Mouse (Mus musculus): ENCODE results near the gene Olfr167. TPM values are rescaled to one million over a fixed set of nuclear protein-coding genes. Genes with fewer than 3 reads are reported as not detected.
"Not testable (repeated sequence)": the region's sequence is repeated elsewhere in the genome, so short reads cannot be mapped to it uniquely, and the experiment has no call there.

Olfr167 gene
- total RNA-seq (2014; fragmentation: Nextera tagmentation): not detected in 2 replicates
- total RNA-seq (2017): 0.11 and 0.17 TPM in 2 replicates
- not detected in 2 replicates for polyA plus RNA-seq (2012)

DNA sequence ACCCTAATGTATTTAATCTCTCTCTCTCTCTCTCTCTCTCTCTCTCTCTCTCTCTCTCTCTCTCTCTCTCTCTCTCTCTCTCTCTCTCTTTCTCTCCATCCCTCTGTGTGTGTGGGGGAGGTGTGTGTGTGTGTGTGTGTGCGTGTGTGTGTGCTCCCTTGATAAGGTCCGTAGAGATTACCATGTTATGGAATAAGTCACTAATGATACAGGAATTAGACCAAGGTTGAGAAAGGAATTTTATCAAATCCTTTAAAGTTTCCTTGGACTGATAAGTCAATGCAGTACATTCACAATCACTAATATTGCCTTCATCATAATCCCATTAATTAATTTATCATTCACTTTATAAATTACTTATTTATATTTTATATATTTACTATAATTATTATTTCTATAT lies at the start of gene Olfr167:
Gene Olfr167 (minus strand): TSS at position 101 of the 400 bp plus-strand sequence.
- Histone ChIP-seq H3K27me3 (ENCODE audit: insufficient read depth, low read length) (no peaks in the 10 kb centered on the region), H3K9me3 (replicated peaks) (no peaks in the 10 kb centered on the region), H3K36me3 (replicated peaks) (no peaks in the 10 kb centered on the region), H3K4me1 (ENCODE audit: insufficient read depth, low read depth, low read length) (no peaks in the 10 kb centered on the region), H3K4me3 (ENCODE audit: low read depth, low read length) (no peak within 1 kb of the TSS)
- ATAC-seq (ENCODE audit: extremely low read depth, insufficient number of reproducible peaks, low FRiP score, poor library complexity, severe bottlenecking) (no peak), DNase-seq (ENCODE audit: low spot score) (no peak)
- TF ChIP-seq GATA1 (IDR thresholded peaks at IDR 0.05; ENCODE audit: borderline replicate concordance, low read length) (no peak), GATA2 (IDR thresholded peaks at IDR 0.05; ENCODE audit: borderline replicate concordance, low read depth, low read length) (no peak), TAL1 (conservative IDR thresholded peaks at IDR 0.05; ENCODE audit: low read depth, low read length) (no peak), CTCF (IDR thresholded peaks at IDR 0.05; ENCODE audit: low read depth, low read length) (no peak), POLR2AphosphoS5 (IDR thresholded peaks at IDR 0.05; ENCODE audit: insufficient replicate concordance, low read depth, low read length) (no peak)

- H3K36me3 ChIP-seq (replicated peaks); ATAC-seq (ENCODE audit: extremely low read depth, insufficient number of reproducible peaks, low FRiP score, poor library complexity, severe bottlenecking); H3K4me3 ChIP-seq (ENCODE audit: low read depth, low read length); H3K9me3 ChIP-seq (replicated peaks); H3K27me3 ChIP-seq (ENCODE audit: insufficient read depth, low read length); DNase-seq (ENCODE audit: low spot score); H3K4me1 ChIP-seq (ENCODE audit: insufficient read depth, low read depth, low read length): not testable (repeated sequence)
Measured at GRCm38 (mm10) chr16:19571709-19572108, 49.6 kb upstream of the Olfr167 start, which contains the start of gene Olfr169. Gene Olfr169 (minus strand): TSS chr16:19571809.

DNA sequence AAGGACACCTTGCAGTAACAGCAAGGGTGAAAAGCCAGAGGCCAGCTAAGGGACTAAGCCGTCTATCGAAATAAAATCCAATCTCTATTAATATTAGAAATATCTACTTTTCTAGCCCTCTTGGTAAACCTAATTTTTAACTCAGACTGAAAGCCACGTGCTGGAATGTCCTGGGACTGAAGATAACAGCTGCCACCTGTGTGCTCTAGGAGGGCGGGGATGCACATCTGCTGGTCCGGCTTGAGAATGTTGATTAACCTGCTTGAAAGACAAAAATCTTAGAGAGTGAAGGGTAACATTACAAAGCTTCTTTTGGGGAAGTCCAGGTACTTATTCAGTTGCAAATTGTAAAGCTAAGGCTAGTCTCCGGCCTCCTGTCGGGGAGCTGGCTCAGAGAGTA lies 31.4 kb upstream of the Olfr167 start:
- not testable (repeated sequence) for H3K4me1 ChIP-seq (ENCODE audit: insufficient read depth, low read depth, low read length); H3K4me3 ChIP-seq (ENCODE audit: low read depth, low read length); H3K27me3 ChIP-seq (ENCODE audit: insufficient read depth, low read length); DNase-seq (ENCODE audit: low spot score); H3K36me3 ChIP-seq (replicated peaks); H3K9me3 ChIP-seq (replicated peaks); ATAC-seq (ENCODE audit: extremely low read depth, insufficient number of reproducible peaks, low FRiP score, poor library complexity, severe bottlenecking)

DNA sequence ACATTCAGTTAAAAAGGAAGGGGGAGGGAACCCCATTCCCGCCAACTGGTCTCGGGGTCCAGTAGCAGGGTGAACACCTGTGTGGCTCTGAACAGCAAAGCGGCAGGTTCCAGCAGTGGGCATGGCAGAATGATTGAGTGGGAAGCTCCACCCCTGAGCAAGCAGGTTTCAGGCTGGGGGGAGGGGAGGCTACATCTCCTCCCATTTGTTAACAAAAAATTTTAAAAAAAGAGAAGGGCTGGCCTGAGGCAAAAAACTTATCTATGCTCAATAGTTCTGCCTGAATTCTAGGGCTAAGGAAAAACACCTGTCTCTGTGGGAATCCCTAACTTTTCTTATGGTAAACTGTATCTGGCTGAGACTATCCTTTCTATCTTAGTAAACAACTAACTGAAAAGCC lies 30.2 kb upstream of the Olfr167 start:
- not testable (repeated sequence) for H3K4me3 ChIP-seq (ENCODE audit: low read depth, low read length); H3K36me3 ChIP-seq (replicated peaks); H3K9me3 ChIP-seq (replicated peaks); ATAC-seq (ENCODE audit: extremely low read depth, insufficient number of reproducible peaks, low FRiP score, poor library complexity, severe bottlenecking); H3K27me3 ChIP-seq (ENCODE audit: insufficient read depth, low read length); H3K4me1 ChIP-seq (ENCODE audit: insufficient read depth, low read depth, low read length); DNase-seq (ENCODE audit: low spot score)

DNA sequence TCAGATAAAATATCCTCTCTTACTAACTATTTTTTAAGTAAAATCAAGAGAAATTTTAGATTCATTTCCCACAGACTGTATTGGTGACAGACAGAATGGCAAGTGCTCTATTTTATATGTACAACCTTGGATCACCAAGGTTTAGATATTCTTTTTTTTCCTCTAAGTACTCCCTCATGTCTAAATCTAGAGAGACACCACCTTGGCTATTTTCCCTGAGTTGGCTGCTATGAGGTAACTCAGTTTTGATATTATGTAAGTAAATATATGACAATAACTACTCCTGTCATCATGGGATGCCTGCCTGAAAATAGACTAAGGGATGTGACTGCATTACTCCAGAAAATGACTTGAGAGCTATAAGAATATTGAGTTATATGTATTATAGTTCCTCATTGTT lies 13.4 kb upstream of the Olfr167 start, which contains the start of gene Olfr168:
Gene Olfr168 (minus strand): TSS at position 101 of the 400 bp plus-strand sequence.
- Histone ChIP-seq H3K9me3 (replicated peaks) (no peaks in the 10 kb centered on the region), H3K36me3 (replicated peaks) (no peaks in the 10 kb centered on the region), H3K4me3 (ENCODE audit: low read depth, low read length) (no peak within 1 kb of the TSS), H3K4me1 (ENCODE audit: insufficient read depth, low read depth, low read length) (no peaks in the 10 kb centered on the region), H3K27me3 (ENCODE audit: insufficient read depth, low read length) (no peaks in the 10 kb centered on the region)
- DNase-seq (ENCODE audit: low spot score) (no peak), ATAC-seq (ENCODE audit: extremely low read depth, insufficient number of reproducible peaks, low FRiP score, poor library complexity, severe bottlenecking) (no peak)
- no peak for TF ChIP-seq GATA2 (IDR thresholded peaks at IDR 0.05; ENCODE audit: borderline replicate concordance, low read depth, low read length)
- no peak for TF ChIP-seq GATA1 (IDR thresholded peaks at IDR 0.05; ENCODE audit: borderline replicate concordance, low read length)
- TF ChIP-seq CTCF (IDR thresholded peaks at IDR 0.05; ENCODE audit: low read depth, low read length): no peak
- no peak for TF ChIP-seq TAL1 (conservative IDR thresholded peaks at IDR 0.05; ENCODE audit: low read depth, low read length)
- TF ChIP-seq POLR2AphosphoS5 (IDR thresholded peaks at IDR 0.05; ENCODE audit: insufficient replicate concordance, low read depth, low read length): no peak

GRCm38 (mm10) chr16:19483394-19483793 lies 38.7 kb downstream of the Olfr167 start, which contains the start of gene Olfr166:
Gene Olfr166 (plus strand): TSS chr16:19483694.
- Histone ChIP-seq H3K9me3 (replicated peaks) (no peaks in the 10 kb centered on the region), H3K4me1 (ENCODE audit: insufficient read depth, low read depth, low read length) (no peaks in the 10 kb centered on the region), H3K4me3 (ENCODE audit: low read depth, low read length) (no peak within 1 kb of the TSS), H3K36me3 (replicated peaks) (no peaks in the 10 kb centered on the region), H3K27me3 (ENCODE audit: insufficient read depth, low read length) (no peaks in the 10 kb centered on the region)
- DNase-seq (ENCODE audit: low spot score) (no peak), ATAC-seq (ENCODE audit: extremely low read depth, insufficient number of reproducible peaks, low FRiP score, poor library complexity, severe bottlenecking) (no peak)
- TF ChIP-seq GATA2 (IDR thresholded peaks at IDR 0.05; ENCODE audit: borderline replicate concordance, low read depth, low read length): no peak
- TF ChIP-seq TAL1 (conservative IDR thresholded peaks at IDR 0.05; ENCODE audit: low read depth, low read length): no peak
- TF ChIP-seq POLR2AphosphoS5 (IDR thresholded peaks at IDR 0.05; ENCODE audit: insufficient replicate concordance, low read depth, low read length): no peak
- no peak for TF ChIP-seq CTCF (IDR thresholded peaks at IDR 0.05; ENCODE audit: low read depth, low read length)
- no peak for TF ChIP-seq GATA1 (IDR thresholded peaks at IDR 0.05; ENCODE audit: borderline replicate concordance, low read length)

DNA sequence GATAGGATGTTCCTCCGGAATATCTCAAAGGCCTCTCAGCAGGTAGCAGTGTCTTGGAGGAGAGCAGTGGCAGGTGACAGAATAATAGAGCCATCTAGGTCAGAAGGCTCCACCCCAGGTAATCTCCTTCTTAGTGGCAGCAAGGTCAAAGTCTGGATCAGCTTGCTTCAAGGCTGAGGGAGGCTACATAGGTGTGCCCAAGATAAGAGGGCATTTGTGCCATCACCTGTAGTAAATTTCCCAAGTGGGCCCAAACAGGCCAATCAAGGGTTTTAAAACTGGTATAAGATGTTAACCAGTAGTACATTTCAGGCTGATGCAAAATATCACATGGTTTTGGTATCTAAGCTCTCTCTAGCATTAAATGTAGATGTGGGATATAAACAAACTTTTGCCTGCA lies 57.7 kb downstream of the Olfr167 start:
- no peak overlapping the region for H3K4me3 ChIP-seq (ENCODE audit: low read depth, low read length)
- DNase-seq (ENCODE audit: low spot score) (no peak), ATAC-seq (ENCODE audit: extremely low read depth, insufficient number of reproducible peaks, low FRiP score, poor library complexity, severe bottlenecking) (no peak)
- no peaks in the 10 kb centered on the region for H3K36me3 ChIP-seq (replicated peaks)
- TF ChIP-seq TAL1 (conservative IDR thresholded peaks at IDR 0.05; ENCODE audit: low read depth, low read length) (no peak), GATA2 (IDR thresholded peaks at IDR 0.05; ENCODE audit: borderline replicate concordance, low read depth, low read length) (no peak), POLR2AphosphoS5 (IDR thresholded peaks at IDR 0.05; ENCODE audit: insufficient replicate concordance, low read depth, low read length) (no peak), GATA1 (IDR thresholded peaks at IDR 0.05; ENCODE audit: borderline replicate concordance, low read length) (no peak), CTCF (IDR thresholded peaks at IDR 0.05; ENCODE audit: low read depth, low read length) (no peak)
- no peaks in the 10 kb centered on the region for H3K27me3 ChIP-seq (ENCODE audit: insufficient read depth, low read length)
- H3K9me3 ChIP-seq (replicated peaks): no peaks in the 10 kb centered on the region
- H3K4me1 ChIP-seq (ENCODE audit: insufficient read depth, low read depth, low read length): no peaks in the 10 kb centered on the region

Other genes with a start within 250 kb of the Olfr167 start
- not detected in 2 replicates for gene Olfr164, start 208.2 kb downstream of the Olfr167 start, total RNA-seq (2014; fragmentation: Nextera tagmentation)
- 0.05 and 0.17 TPM in 2 replicates for gene Olfr164, start 208.2 kb downstream of the Olfr167 start, total RNA-seq (2017)
- not detected in 2 replicates for gene Olfr164, start 208.2 kb downstream of the Olfr167 start, polyA plus RNA-seq (2012)
- gene Olfr165, start 99.1 kb downstream of the Olfr167 start, total RNA-seq (2014; fragmentation: Nextera tagmentation): not detected in 2 replicates
- 0.12 TPM in 1 of 2 replicates, not detected in the other for gene Olfr165, start 99.1 kb downstream of the Olfr167 start, total RNA-seq (2017)
- gene Olfr165, start 99.1 kb downstream of the Olfr167 start, polyA plus RNA-seq (2012): not detected in 2 replicates
- not detected in 2 replicates for gene Olfr166, start 38.6 kb downstream of the Olfr167 start, total RNA-seq (2014; fragmentation: Nextera tagmentation)
- gene Olfr166, start 38.6 kb downstream of the Olfr167 start, total RNA-seq (2017): 0.06 and 0.11 TPM in 2 replicates
- not detected in 2 replicates for gene Olfr166, start 38.6 kb downstream of the Olfr167 start, polyA plus RNA-seq (2012)
- gene Olfr168, start 13.3 kb upstream of the Olfr167 start, total RNA-seq (2014; fragmentation: Nextera tagmentation): not detected in 2 replicates
- gene Olfr168, start 13.3 kb upstream of the Olfr167 start, total RNA-seq (2017): 0.52 TPM in 1 of 2 replicates, not detected in the other
- gene Olfr168, start 13.3 kb upstream of the Olfr167 start, polyA plus RNA-seq (2012): not detected in 2 replicates
- gene Olfr169, start 49.5 kb upstream of the Olfr167 start, total RNA-seq (2014; fragmentation: Nextera tagmentation): not detected in 2 replicates
- gene Olfr169, start 49.5 kb upstream of the Olfr167 start, total RNA-seq (2017): 0.16 TPM in 1 of 2 replicates, not detected in the other
- not detected in 2 replicates for gene Olfr169, start 49.5 kb upstream of the Olfr167 start, polyA plus RNA-seq (2012)
- not detected in 2 replicates for gene Olfr170, start 89.6 kb upstream of the Olfr167 start, total RNA-seq (2014; fragmentation: Nextera tagmentation)
- gene Olfr170, start 89.6 kb upstream of the Olfr167 start, total RNA-seq (2017): 0.16 TPM in 1 of 2 replicates, not detected in the other
- gene Olfr170, start 89.6 kb upstream of the Olfr167 start, polyA plus RNA-seq (2012): not detected in 2 replicates
- not detected in 2 replicates for gene Olfr171, start 107.7 kb upstream of the Olfr167 start, total RNA-seq (2014; fragmentation: Nextera tagmentation)
- gene Olfr171, start 107.7 kb upstream of the Olfr167 start, total RNA-seq (2017): not detected in 2 replicates
- gene Olfr171, start 107.7 kb upstream of the Olfr167 start, polyA plus RNA-seq (2012): not detected in 2 replicates
- gene Lamp3, start 184.1 kb upstream of the Olfr167 start, total RNA-seq (2014; fragmentation: Nextera tagmentation): not detected in 2 replicates
- gene Lamp3, start 184.1 kb upstream of the Olfr167 start, total RNA-seq (2017): 0.06 and 0.16 TPM in 2 replicates
- gene Lamp3, start 184.1 kb upstream of the Olfr167 start, polyA plus RNA-seq (2012): not detected in 2 replicates
- not detected in 2 replicates for gene B3gnt5, start 237.9 kb upstream of the Olfr167 start, total RNA-seq (2014; fragmentation: Nextera tagmentation)
- under 0.01 and 0.11 TPM in 2 replicates for gene B3gnt5, start 237.9 kb upstream of the Olfr167 start, total RNA-seq (2017)
- gene B3gnt5, start 237.9 kb upstream of the Olfr167 start, polyA plus RNA-seq (2012): not detected in 2 replicates